Mouse (Mus musculus): Measurements from ENCODE around the gene Dcst1. TPM values are rescaled to one million over a fixed set of nuclear protein-coding genes. Genes with fewer than 3 reads are reported as not detected.
A peak's percentile ranks its signal among the peaks of the same experiment; 100 is the strongest.

The Dcst1 gene
- total RNA-seq, 2 experiments from 2014 or later: 0.28 TPM; not detected in 1

- intact Hi-C loops (cut with DNase I): no loop called here
- no peak for TF ChIP-seq CTCF (IDR thresholded peaks at IDR 0.05)
- DNase-seq (ENCODE audit: extremely low spot score in 1 of 2, low spot score in 2 of 2): no peak
- Histone ChIP-seq H3K27ac (no peak within 1 kb of the TSS), H3K4me3 (peak within 1 kb of the TSS; percentile 52)
Measured at GRCm38 (mm10) chr3:89337721-89338578, 27.1 kb downstream of the Dcst1 start, which contains the start of gene Efna4. Gene Efna4 (minus strand): TSS chr3:89338028.

GRCm38 (mm10) chr3:89337062-89337720 is 27.9 kb downstream of the Dcst1 start:
- no peak for TF ChIP-seq CTCF (IDR thresholded peaks at IDR 0.05)
- no peak overlapping the region for H3K27ac ChIP-seq
- no peak for DNase-seq (ENCODE audit: extremely low spot score in 1 of 2, low spot score in 2 of 2)
- peak overlapping the region; percentile 52 for H3K4me3 ChIP-seq
- intact Hi-C loops (cut with DNase I): no loop called here

GRCm38 (mm10) chr3:89336529-89336928 is 28.5 kb downstream of the Dcst1 start:
- intact Hi-C loops (cut with DNase I): no loop called here

DNA sequence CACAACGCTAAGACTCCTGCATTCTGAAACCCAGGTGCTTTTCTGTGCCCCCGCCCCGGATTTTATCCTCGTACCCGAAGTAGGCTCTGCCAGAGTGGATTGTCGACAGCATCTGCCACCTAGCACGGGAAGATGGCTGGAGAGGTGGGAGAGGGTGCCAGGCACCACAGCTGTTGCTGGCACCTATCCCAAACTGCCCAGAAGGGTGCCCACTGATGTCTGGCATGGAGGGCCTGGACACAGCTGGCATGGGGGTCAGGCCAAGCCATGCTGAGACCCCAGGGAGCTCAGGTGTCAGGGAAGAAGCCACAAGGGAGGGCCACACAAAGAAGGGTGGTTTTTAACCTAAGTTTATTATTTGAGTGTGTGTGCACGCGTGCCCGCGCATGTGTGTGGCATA is 32.0 kb downstream of the Dcst1 start:
- intact Hi-C loops (cut with DNase I): no loop called here
- Histone ChIP-seq H3K27ac (no peak overlapping the region), H3K4me3 (no peak overlapping the region)
- no peak for TF ChIP-seq CTCF (IDR thresholded peaks at IDR 0.05)
- no peak for DNase-seq (ENCODE audit: extremely low spot score in 1 of 2, low spot score in 2 of 2)

More at GRCm38 (mm10) chr3:89336529-89336928, 28.5 kb downstream of the Dcst1 start:
- no peak for DNase-seq (ENCODE audit: extremely low spot score in 1 of 2, low spot score in 2 of 2)
- no peak overlapping the region for H3K4me3 ChIP-seq
- no peak for TF ChIP-seq CTCF (IDR thresholded peaks at IDR 0.05)
- no peak overlapping the region for H3K27ac ChIP-seq

DNA sequence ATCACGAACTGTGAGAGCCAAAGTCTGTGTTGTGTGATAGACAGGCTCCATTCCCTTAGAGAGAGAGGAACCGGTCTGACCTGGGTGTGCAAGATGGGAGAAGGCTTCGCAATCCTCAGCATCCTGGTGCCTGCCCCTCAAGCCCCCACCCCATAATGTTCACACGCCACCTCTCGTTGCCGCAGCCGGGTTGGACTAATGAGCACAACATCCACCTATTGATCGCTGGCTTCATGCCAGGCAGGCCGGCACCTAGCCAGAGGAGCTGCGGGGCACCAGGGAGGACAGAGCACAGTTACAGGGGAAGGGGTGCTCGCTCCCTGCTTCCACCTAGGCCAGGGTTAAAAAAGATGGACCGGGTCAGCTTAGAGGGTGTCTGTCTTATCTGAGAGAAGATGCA is 32.6 kb downstream of the Dcst1 start:
- Histone ChIP-seq H3K27ac (no peak overlapping the region), H3K4me3 (no peak overlapping the region)
- DNase-seq (ENCODE audit: extremely low spot score in 1 of 2, low spot score in 2 of 2): no peak
- no peak for TF ChIP-seq CTCF (IDR thresholded peaks at IDR 0.05)
- intact Hi-C loops (cut with DNase I): no loop called here

DNA sequence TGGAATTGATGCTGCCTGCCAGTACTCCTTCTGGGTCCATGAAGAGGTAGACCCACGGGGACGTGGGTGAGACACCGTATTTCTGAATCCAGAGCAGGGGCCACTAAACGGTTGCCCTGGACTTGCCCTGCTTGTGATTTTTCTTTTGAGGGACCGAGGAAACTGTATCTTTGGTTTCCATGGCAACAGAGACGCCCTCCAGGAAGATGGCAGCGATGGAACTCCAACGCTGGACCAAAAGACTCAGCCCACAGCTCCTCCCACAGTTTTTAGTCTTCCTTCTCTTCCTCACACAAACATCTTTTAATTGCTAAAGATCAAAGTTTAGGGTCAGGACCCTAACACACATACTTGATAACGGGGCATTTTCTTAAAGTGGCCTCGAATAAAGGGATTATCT is 33.0 kb downstream of the Dcst1 start:
- no peak for DNase-seq (ENCODE audit: extremely low spot score in 1 of 2, low spot score in 2 of 2)
- intact Hi-C loops (cut with DNase I): no loop called here
- no peak for TF ChIP-seq CTCF (IDR thresholded peaks at IDR 0.05)
- Histone ChIP-seq H3K27ac (no peak overlapping the region), H3K4me3 (no peak overlapping the region)

GRCm38 (mm10) chr3:89331561-89331960 is 33.5 kb downstream of the Dcst1 start:
- no peak for DNase-seq (ENCODE audit: extremely low spot score in 1 of 2, low spot score in 2 of 2)
- intact Hi-C loops (cut with DNase I): no loop called here
- TF ChIP-seq CTCF (IDR thresholded peaks at IDR 0.05): no peak
- Histone ChIP-seq H3K4me3 (no peak overlapping the region), H3K27ac (no peak overlapping the region)

GRCm38 (mm10) chr3:89330948-89331347 is 34.1 kb downstream of the Dcst1 start:
- no peak for TF ChIP-seq CTCF (IDR thresholded peaks at IDR 0.05)

DNA sequence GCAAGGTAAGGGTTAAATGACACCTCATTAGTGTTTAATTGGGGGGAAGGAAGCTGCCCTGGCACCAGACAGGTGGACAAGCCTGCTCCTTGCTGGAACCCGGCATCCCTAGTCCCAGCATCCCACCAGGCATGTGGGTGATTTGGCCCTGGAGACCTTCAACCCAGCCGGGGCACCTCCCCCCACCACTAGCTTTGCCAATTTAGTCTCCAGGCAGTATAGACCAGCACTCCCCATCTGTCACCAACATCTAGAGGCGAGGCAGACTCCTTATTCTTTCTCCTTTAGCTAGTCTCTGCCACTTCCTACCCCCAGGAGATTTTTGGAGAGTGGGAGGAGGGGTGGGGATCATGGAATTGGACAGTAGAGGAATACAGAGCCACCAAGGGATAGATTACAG is 34.7 kb downstream of the Dcst1 start:
- no peak for TF ChIP-seq CTCF (IDR thresholded peaks at IDR 0.05)
- intact Hi-C loops (cut with DNase I): no loop called here
- Histone ChIP-seq H3K27ac (no peak overlapping the region), H3K4me3 (no peak overlapping the region)
- DNase-seq (ENCODE audit: extremely low spot score in 1 of 2, low spot score in 2 of 2): no peak

More at GRCm38 (mm10) chr3:89330948-89331347, 34.1 kb downstream of the Dcst1 start:
- no peak for DNase-seq (ENCODE audit: extremely low spot score in 1 of 2, low spot score in 2 of 2)
- intact Hi-C loops (cut with DNase I): no loop called here
- Histone ChIP-seq H3K4me3 (no peak overlapping the region), H3K27ac (no peak overlapping the region)

DNA sequence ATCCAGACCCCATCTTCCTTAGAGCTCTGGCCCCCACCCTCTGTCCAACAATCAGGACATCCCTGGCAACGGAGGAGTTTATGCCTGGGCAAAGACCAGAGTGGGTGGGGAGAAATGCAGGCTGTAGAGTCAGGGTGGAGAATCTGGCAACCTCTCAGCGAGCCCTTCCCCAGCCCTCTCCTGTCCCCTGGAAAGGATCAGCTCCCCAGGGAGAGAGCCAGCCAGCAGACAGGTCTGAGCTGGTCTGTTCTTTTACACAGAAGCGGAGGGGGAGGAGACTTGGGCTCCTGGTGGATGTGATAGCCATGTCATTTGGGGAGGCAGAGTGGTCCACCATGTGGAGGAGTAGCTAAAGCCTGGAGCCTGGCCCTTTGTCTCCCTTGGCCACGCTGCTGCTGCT is 36.4 kb downstream of the Dcst1 start:
- Histone ChIP-seq H3K27ac (no peak overlapping the region), H3K4me3 (no peak overlapping the region)
- no peak for TF ChIP-seq CTCF (IDR thresholded peaks at IDR 0.05)
- intact Hi-C loops (cut with DNase I): no loop called here
- no peak for DNase-seq (ENCODE audit: extremely low spot score in 1 of 2, low spot score in 2 of 2)

- intact Hi-C loops (cut with DNase I): no loop called here
- no peak for TF ChIP-seq CTCF (IDR thresholded peaks at IDR 0.05)
- no peak overlapping the region for H3K4me3 ChIP-seq
- no peak overlapping the region for H3K27ac ChIP-seq
- DNase-seq (ENCODE audit: extremely low spot score in 1 of 2, low spot score in 2 of 2): no peak
Measured at GRCm38 (mm10) chr3:89327371-89327870, 37.6 kb downstream of the Dcst1 start.

DNA sequence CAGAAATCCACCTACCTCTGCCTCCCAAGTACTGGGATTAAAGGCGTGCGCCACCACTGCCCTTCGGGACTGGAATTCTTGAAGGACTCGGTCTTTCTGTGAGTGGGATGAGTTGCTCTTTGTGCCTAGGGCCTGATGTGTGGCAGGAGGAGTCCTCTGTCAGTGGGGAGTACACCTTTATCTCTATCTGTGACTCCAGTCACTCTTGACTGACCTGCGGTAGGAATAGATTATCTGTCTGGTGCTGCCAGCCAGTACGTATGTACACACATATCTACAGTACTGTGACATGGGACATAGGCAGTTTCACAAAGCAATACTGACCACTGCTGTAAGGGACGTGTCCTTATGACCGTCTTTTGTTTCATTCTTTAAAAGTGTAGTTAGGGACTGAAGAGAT is 39.2 kb downstream of the Dcst1 start:
- H3K4me3 ChIP-seq: no peak overlapping the region
- DNase-seq (ENCODE audit: extremely low spot score in 1 of 2, low spot score in 2 of 2): no peak
- no peak for TF ChIP-seq CTCF (IDR thresholded peaks at IDR 0.05)
- H3K27ac ChIP-seq: no peak overlapping the region
- intact Hi-C loops (cut with DNase I): no loop called here

Data from left cerebral cortex, adult 2 months (tissue).